Mouse (Mus musculus): ENCODE measurements around the gene Atp5f1. TPM values are rescaled to one million over a fixed set of nuclear protein-coding genes. Genes with fewer than 3 reads are reported as not detected.

Gene Atp5f1
- polyA plus RNA-seq, 1 experiment from 2014 or later: 524 TPM

GRCm38 (mm10) chr3:105971831-105972446 lies 12.0 kb upstream of the Atp5f1 start:
- no peak for ATAC-seq (ENCODE audit: insufficient read depth, low FRiP score)
- Histone ChIP-seq H3K27ac (ENCODE audit: low read length) (no peak overlapping the region), H3K4me2 (ENCODE audit: low read depth, low read length) (no peak overlapping the region), H3K36me3 (ENCODE audit: control insufficient read depth, insufficient read depth, low read length) (0 out of 2 replicates have a peak, but pooled peaks cover 13% of the 10 kb centered on the region), H3K4me1 (ENCODE audit: control insufficient read depth, insufficient read depth, low read length) (no peaks in the 10 kb centered on the region), H3K9me3 (replicated peaks; ENCODE audit: control insufficient read depth, low read length) (no peaks in the 10 kb centered on the region), H3K4me3 (replicated peaks; ENCODE audit: low read length) (no peak overlapping the region), H3K27me3 (ENCODE audit: control insufficient read depth, insufficient read depth, low read length) (no peaks in the 10 kb centered on the region), H3K9ac (ENCODE audit: low read length) (no peak overlapping the region)
- 82% methylated on average over 5 of the region's 5 CpGs for WGBS

- Histone ChIP-seq H3K9ac (ENCODE audit: low read length) (no peak overlapping the region), H3K9me3 (replicated peaks; ENCODE audit: control insufficient read depth, low read length) (no peaks in the 10 kb centered on the region), H3K36me3 (ENCODE audit: control insufficient read depth, insufficient read depth, low read length) (0 out of 2 replicates have a peak, but pooled peaks cover 12% of the 10 kb centered on the region), H3K27ac (ENCODE audit: low read length) (no peak overlapping the region), H3K27me3 (ENCODE audit: control insufficient read depth, insufficient read depth, low read length) (no peaks in the 10 kb centered on the region), H3K4me2 (ENCODE audit: low read depth, low read length) (peak overlapping the region; percentile 77; the same call in 1 of the 2 replicates), H3K4me3 (replicated peaks; ENCODE audit: low read length) (peak overlapping the region; percentile 95), H3K4me1 (ENCODE audit: control insufficient read depth, insufficient read depth, low read length) (peaks cover 16% of the 10 kb centered on the region)
- 93% methylated on average over 2 of the region's 2 CpGs for WGBS
- no peak for ATAC-seq (ENCODE audit: insufficient read depth, low FRiP score)
These were observed 801 bp upstream of the Atp5f1 start for GRCm38 (mm10) chr3:105960700-105961099.

GRCm38 (mm10) chr3:105959585-105959984 lies 314 bp downstream of the Atp5f1 start:
- H3K9me3 ChIP-seq (replicated peaks; ENCODE audit: control insufficient read depth, low read length): no peaks in the 10 kb centered on the region
- peak overlapping the region; percentile 67; the same call in 1 of the 2 replicates for H3K27ac ChIP-seq (ENCODE audit: low read length)
- no peaks in the 10 kb centered on the region for H3K27me3 ChIP-seq (ENCODE audit: control insufficient read depth, insufficient read depth, low read length)
- 0 out of 2 replicates have a peak, but pooled peaks cover 12% of the 10 kb centered on the region for H3K36me3 ChIP-seq (ENCODE audit: control insufficient read depth, insufficient read depth, low read length)
- 1% methylated on average over 24 of the region's 26 CpGs for WGBS
- H3K4me3 ChIP-seq (replicated peaks; ENCODE audit: low read length): peak overlapping the region; percentile 95
- H3K4me1 ChIP-seq (ENCODE audit: control insufficient read depth, insufficient read depth, low read length): peaks cover 16% of the 10 kb centered on the region
- peak overlapping the region; percentile 77 for H3K4me2 ChIP-seq (ENCODE audit: low read depth, low read length)
- peak overlapping the region; percentile 94 for H3K9ac ChIP-seq (ENCODE audit: low read length)
- ATAC-seq (ENCODE audit: insufficient read depth, low FRiP score): no peak; the same call in 1 of the 2 replicates

- peak within 1 kb of the TSS; percentile 97 for H3K9ac ChIP-seq (ENCODE audit: low read length)
- WGBS: under 1% methylated on average over 52 of the region's 52 CpGs
- peak within 1 kb of the TSS; percentile 92 for H3K27ac ChIP-seq (ENCODE audit: low read length)
- H3K4me3 ChIP-seq (replicated peaks; ENCODE audit: low read length): peak within 1 kb of the TSS; percentile 95
- H3K36me3 ChIP-seq (ENCODE audit: control insufficient read depth, insufficient read depth, low read length): peaks cover 15% of the 10 kb centered on the region; the same call in 1 of the 2 replicates
- H3K4me2 ChIP-seq (ENCODE audit: low read depth, low read length): peak within 1 kb of the TSS; percentile 86
- H3K9me3 ChIP-seq (replicated peaks; ENCODE audit: control insufficient read depth, low read length): no peaks in the 10 kb centered on the region
- peaks cover 16% of the 10 kb centered on the region for H3K4me1 ChIP-seq (ENCODE audit: control insufficient read depth, insufficient read depth, low read length)
- peak; percentile 98 for ATAC-seq (ENCODE audit: insufficient read depth, low FRiP score)
- no peaks in the 10 kb centered on the region for H3K27me3 ChIP-seq (ENCODE audit: control insufficient read depth, insufficient read depth, low read length)
These were observed 822 bp downstream of the Atp5f1 start, which contains the start of gene Wdr77 for GRCm38 (mm10) chr3:105958974-105959580. Gene Wdr77, plus strand, starts transcription at chr3:105959369.

- Histone ChIP-seq H3K9ac (ENCODE audit: low read length) (peak overlapping the region; percentile 97), H3K4me2 (ENCODE audit: low read depth, low read length) (peak overlapping the region; percentile 86), H3K4me1 (ENCODE audit: control insufficient read depth, insufficient read depth, low read length) (peaks cover 16% of the 10 kb centered on the region), H3K27me3 (ENCODE audit: control insufficient read depth, insufficient read depth, low read length) (no peaks in the 10 kb centered on the region), H3K36me3 (ENCODE audit: control insufficient read depth, insufficient read depth, low read length) (peaks cover 18% of the 10 kb centered on the region; the same call in 1 of the 2 replicates), H3K4me3 (replicated peaks; ENCODE audit: low read length) (peak overlapping the region; percentile 95), H3K27ac (ENCODE audit: low read length) (no peak overlapping the region; the same call in 1 of the 2 replicates), H3K9me3 (replicated peaks; ENCODE audit: control insufficient read depth, low read length) (no peaks in the 10 kb centered on the region)
- no peak for ATAC-seq (ENCODE audit: insufficient read depth, low FRiP score)
- 32% methylated on average over 5 of the region's 5 CpGs for WGBS
These were observed 1.7 kb downstream of the Atp5f1 start for GRCm38 (mm10) chr3:105958204-105958603.

DNA sequence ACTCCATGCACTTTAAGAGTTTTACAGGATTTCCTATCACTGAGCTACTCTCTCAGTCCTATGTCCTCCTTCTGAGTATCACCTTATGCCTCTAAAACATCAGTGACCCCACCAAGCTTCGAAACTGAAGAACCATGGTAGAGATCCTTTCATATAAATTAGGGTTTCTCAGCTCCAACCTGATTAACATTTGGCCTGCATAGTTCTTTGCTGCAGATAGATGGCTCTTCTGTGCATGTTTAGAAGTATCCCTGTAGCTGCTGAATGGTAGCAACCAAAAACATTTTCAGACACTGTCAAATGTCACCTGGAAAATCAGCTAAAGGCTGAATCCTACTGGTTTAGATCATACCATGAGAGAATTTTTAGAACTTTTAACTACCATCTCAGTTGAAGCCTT lies 2.7 kb downstream of the Atp5f1 start:
- peaks cover 18% of the 10 kb centered on the region; the same call in 1 of the 2 replicates for H3K36me3 ChIP-seq (ENCODE audit: control insufficient read depth, insufficient read depth, low read length)

DNA sequence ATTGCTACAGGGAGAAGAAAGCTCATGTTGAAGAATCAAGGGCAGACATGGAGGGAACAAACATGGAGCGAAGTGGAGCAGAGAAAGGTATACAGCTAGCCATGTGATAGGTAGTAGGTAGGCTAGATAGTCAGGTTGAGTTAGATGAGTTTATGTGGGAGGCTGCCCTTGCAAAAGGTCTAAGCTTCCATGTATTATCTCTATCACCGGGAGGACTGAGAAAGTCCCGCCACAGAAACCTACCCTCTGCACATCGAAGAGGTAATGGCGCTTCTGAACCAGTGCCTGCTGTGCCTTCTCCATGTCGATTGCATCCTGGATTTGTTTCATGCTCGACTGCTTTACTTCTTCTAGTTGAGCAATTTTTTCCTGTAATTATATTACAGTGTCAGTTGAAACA lies 8.6 kb downstream of the Atp5f1 start:
- 96% methylated on average over 7 of the region's 7 CpGs for WGBS
- Histone ChIP-seq H3K4me3 (replicated peaks; ENCODE audit: low read length) (no peak overlapping the region), H3K4me2 (ENCODE audit: low read depth, low read length) (no peak overlapping the region), H3K36me3 (ENCODE audit: control insufficient read depth, insufficient read depth, low read length) (peaks cover 36% of the 10 kb centered on the region), H3K9ac (ENCODE audit: low read length) (no peak overlapping the region), H3K4me1 (ENCODE audit: control insufficient read depth, insufficient read depth, low read length) (no peaks in the 10 kb centered on the region; the same call in 1 of the 2 replicates), H3K9me3 (replicated peaks; ENCODE audit: control insufficient read depth, low read length) (no peaks in the 10 kb centered on the region), H3K27ac (ENCODE audit: low read length) (no peak overlapping the region), H3K27me3 (ENCODE audit: control insufficient read depth, insufficient read depth, low read length) (no peaks in the 10 kb centered on the region)
- no peak for ATAC-seq (ENCODE audit: insufficient read depth, low FRiP score)

More for the DNA sequence above, 2.7 kb downstream of the Atp5f1 start:
- Histone ChIP-seq H3K27ac (ENCODE audit: low read length) (no peak overlapping the region), H3K9ac (ENCODE audit: low read length) (no peak overlapping the region), H3K27me3 (ENCODE audit: control insufficient read depth, insufficient read depth, low read length) (no peaks in the 10 kb centered on the region), H3K9me3 (replicated peaks; ENCODE audit: control insufficient read depth, low read length) (no peaks in the 10 kb centered on the region), H3K4me1 (ENCODE audit: control insufficient read depth, insufficient read depth, low read length) (peaks cover 16% of the 10 kb centered on the region), H3K4me3 (replicated peaks; ENCODE audit: low read length) (no peak overlapping the region), H3K4me2 (ENCODE audit: low read depth, low read length) (no peak overlapping the region)
- no peak for ATAC-seq (ENCODE audit: insufficient read depth, low FRiP score)
- WGBS: 88% methylated on average over 1 of the region's 1 CpGs

DNA sequence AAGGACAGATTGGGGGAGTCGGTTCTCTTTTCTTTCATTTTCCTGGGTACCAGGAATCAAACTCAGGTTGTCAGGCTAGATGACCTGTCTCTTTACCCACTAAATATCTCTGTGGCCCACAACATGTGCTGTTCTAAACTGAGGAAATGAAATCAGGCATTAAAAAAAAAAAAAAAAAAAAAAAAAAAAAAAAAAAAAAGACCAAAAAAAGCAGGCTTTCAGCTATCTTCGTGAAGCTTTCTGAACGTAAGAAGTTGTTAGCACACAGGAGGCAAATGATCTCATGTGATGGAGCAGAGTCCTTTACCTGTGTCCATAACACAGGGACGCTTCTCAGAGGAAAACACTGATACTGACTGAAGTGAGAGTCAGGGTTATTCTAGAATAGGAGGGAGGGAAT lies 23.8 kb downstream of the Atp5f1 start:
- no peaks in the 10 kb centered on the region for H3K9me3 ChIP-seq (replicated peaks; ENCODE audit: control insufficient read depth, low read length)
- no peaks in the 10 kb centered on the region for H3K4me1 ChIP-seq (ENCODE audit: control insufficient read depth, insufficient read depth, low read length)
- H3K4me3 ChIP-seq (replicated peaks; ENCODE audit: low read length): no peak overlapping the region
- 83% methylated on average over 4 of the region's 4 CpGs for WGBS
- ATAC-seq (ENCODE audit: insufficient read depth, low FRiP score): no peak
- no peak overlapping the region for H3K9ac ChIP-seq (ENCODE audit: low read length)
- H3K36me3 ChIP-seq (ENCODE audit: control insufficient read depth, insufficient read depth, low read length): peaks cover 5% of the 10 kb centered on the region
- H3K27ac ChIP-seq (ENCODE audit: low read length): no peak overlapping the region
- H3K27me3 ChIP-seq (ENCODE audit: control insufficient read depth, insufficient read depth, low read length): no peaks in the 10 kb centered on the region
- no peak overlapping the region for H3K4me2 ChIP-seq (ENCODE audit: low read depth, low read length)

DNA sequence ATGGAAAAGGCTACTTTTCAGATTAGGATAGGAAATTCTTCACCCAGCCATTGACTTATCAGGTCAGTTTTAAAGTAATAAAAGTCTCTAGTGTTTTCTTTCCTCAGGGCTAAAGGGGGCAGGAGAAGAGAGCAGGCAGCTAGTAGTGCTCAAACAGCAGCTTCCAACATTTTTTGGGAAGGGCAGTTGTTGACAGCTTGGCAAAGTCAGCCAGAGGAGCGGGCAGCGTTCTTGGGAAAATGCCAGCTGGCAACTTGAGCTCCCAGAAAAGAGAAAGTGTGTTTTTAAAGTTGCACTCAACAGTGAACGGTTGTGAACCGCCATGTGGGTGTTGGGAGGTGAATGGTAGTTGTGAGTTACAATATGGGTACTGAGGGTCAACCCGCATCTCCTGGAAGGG lies 24.9 kb downstream of the Atp5f1 start:
- Histone ChIP-seq H3K9ac (ENCODE audit: low read length) (no peak overlapping the region), H3K4me1 (ENCODE audit: control insufficient read depth, insufficient read depth, low read length) (no peaks in the 10 kb centered on the region), H3K4me2 (ENCODE audit: low read depth, low read length) (no peak overlapping the region), H3K36me3 (ENCODE audit: control insufficient read depth, insufficient read depth, low read length) (no peaks in the 10 kb centered on the region), H3K27me3 (ENCODE audit: control insufficient read depth, insufficient read depth, low read length) (no peaks in the 10 kb centered on the region), H3K27ac (ENCODE audit: low read length) (no peak overlapping the region), H3K4me3 (replicated peaks; ENCODE audit: low read length) (no peak overlapping the region), H3K9me3 (replicated peaks; ENCODE audit: control insufficient read depth, low read length) (no peaks in the 10 kb centered on the region)
- WGBS: 75% methylated on average over 5 of the region's 5 CpGs
- ATAC-seq (ENCODE audit: insufficient read depth, low FRiP score): no peak

Measured in stomach, embryonic 16.5 days (tissue).